Mouse (Mus musculus) cortical plate, adult 2 months (tissue): ENCODE results near the gene Casq2.

Source experiments
- CTCF ChIP-seq: fragments of 200-500 bp; IDR thresholded peaks from 2 replicates; pipeline ENCODE4 v1.5.1; 2011; ENCODE audit warnings: mild to moderate bottlenecking, control low read depth, low read length; ENCODE audit not compliant: insufficient read depth; ENCODE audit errors: extremely low read depth
- POLR2A ChIP-seq: fragments of 200-500 bp; IDR thresholded peaks from 2 replicates; pipeline ENCODE4 v1.6.1; 2011; ENCODE audit warnings: mild to moderate bottlenecking, low read length, control low read depth; ENCODE audit not compliant: insufficient read depth; ENCODE audit errors: extremely low read depth

- no peak for TF ChIP-seq POLR2A
- TF ChIP-seq CTCF = no peak
Observed at GRCm38 (mm10) chr3:102145645-102146386, 59.6 kb downstream of the Casq2 start.
